Mouse (Mus musculus): ENCODE results near the gene Kifap3. TPM values are rescaled to one million over a fixed set of nuclear protein-coding genes. Genes with fewer than 3 reads are reported as not detected.

Gene Kifap3
- polyA plus RNA-seq (2012; rRNA removed): 1.7 and 2.0 TPM in 2 replicates

GRCm38 (mm10) chr1:163779336-163780115 is at the start of gene Kifap3:
TSS of gene Kifap3 (plus strand) at chr1:163779583.

GRCm38 (mm10) chr1:163928846-163929245 is 149.5 kb downstream of the Kifap3 start, which contains the start of gene Scyl3:
TSS of gene Scyl3 (plus strand) at chr1:163929100.

Other genes starting within 250 kb of the Kifap3 start
- gene Mettl11b, start 54.4 kb upstream of the Kifap3 start, polyA plus RNA-seq (2012; rRNA removed): not detected in 2 replicates
- 7.4 and 7.9 TPM in 2 replicates for gene Scyl3, start 149.5 kb downstream of the Kifap3 start, polyA plus RNA-seq (2012; rRNA removed)
- gene BC055324, start 215.2 kb downstream of the Kifap3 start, polyA plus RNA-seq (2012; rRNA removed): 0.69 and 0.78 TPM in 2 replicates
- 0.16 and 0.51 TPM in 2 replicates for gene Mettl18, start 215.3 kb downstream of the Kifap3 start, polyA plus RNA-seq (2012; rRNA removed)